In the genomic region with DNA sequence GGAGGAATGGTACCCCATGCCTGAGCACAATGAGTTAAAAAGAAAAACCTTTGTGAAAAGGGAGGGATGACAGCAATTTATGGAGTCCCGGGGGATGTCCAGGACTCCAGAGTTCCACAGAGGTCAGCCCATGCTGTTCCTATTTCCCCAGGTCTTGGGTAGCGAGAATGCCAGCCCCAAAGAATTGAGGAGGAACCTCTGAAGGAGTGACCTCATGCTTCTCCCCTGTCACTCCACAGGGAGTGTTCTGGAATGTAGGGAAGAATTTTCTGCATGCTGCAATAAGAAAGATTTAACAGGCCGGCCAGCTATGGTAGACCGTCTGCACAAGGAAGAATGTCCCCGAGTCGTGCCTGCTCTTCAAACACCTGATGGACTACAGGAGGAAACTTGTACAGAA, we compare ENCODE assay signal across 27 mouse cellular contexts.
DNase-seq lines count a peak whose midpoint lies in the region; ATAC-seq and TF ChIP-seq lines count a peak whose summit lies in the region.
"Had no signal": no experiment of that assay in that cellular context is flagged by ENCODE, and none has a peak within 500 bp of the region (broad histone marks: within the 10 kb centered on the region; RNA-seq: fewer than 3 reads in every experiment).

No protein-coding gene starts in this region.

- no peak overlapping the region for H3K4me3 ChIP-seq in kidney, embryonic 14.5 days (ENCODE audit: low read length)
- no peak overlapping the region for H3K4me3 ChIP-seq in lung, embryonic 14.5 days (ENCODE audit: low read depth, low read length)
- H3K4me3 ChIP-seq in embryonic facial prominence, embryonic 14.5 days (ENCODE audit: low read depth, low read length), result no peak overlapping the region
- H3K4me3 ChIP-seq: embryonic facial prominence, embryonic 13.5 days; forebrain, embryonic 13.5 days; hindbrain, embryonic 10.5 days; limb, embryonic 12.5 days; liver, embryonic 13.5 days; megakaryocyte, embryonic 14.5 days had no signal

- peak; percentile 73; the same call in 1 of the 2 replicates for ATAC-seq in kidney, embryonic 14.5 days (ENCODE audit: low FRiP score, low TSS enrichment)
- peak; percentile 8; the same call in 1 of the 2 replicates for ATAC-seq in lung, embryonic 14.5 days (ENCODE audit: insufficient read depth)
- peak; percentile 26; the same call in 1 of the 2 replicates for ATAC-seq in embryonic facial prominence, embryonic 14.5 days (ENCODE audit: low read depth)
- ATAC-seq: forebrain, embryonic 13.5 days; hindbrain, postnatal 0 days had no signal

- H3K4me1 ChIP-seq in kidney, embryonic 14.5 days (ENCODE audit: control insufficient read depth, insufficient read depth, low read length), result no peaks in the 10 kb centered on the region
- no peaks in the 10 kb centered on the region for H3K4me1 ChIP-seq in lung, embryonic 14.5 days (ENCODE audit: insufficient read depth)
- H3K4me1 ChIP-seq in embryonic facial prominence, embryonic 14.5 days (ENCODE audit: control insufficient read depth, insufficient read depth, low read length), result peaks cover 4% of the 10 kb centered on the region; the same call in 1 of the 2 replicates
- H3K4me1 ChIP-seq: forebrain, embryonic 13.5 days; hindbrain, embryonic 10.5 days; limb, embryonic 12.5 days; liver, embryonic 13.5 days; megakaryocyte, embryonic 14.5 days had no signal

- 29% methylated on average over 6 of the region's 6 CpGs for WGBS in kidney, embryonic 14.5 days
- WGBS in lung, embryonic 14.5 days, result 63% methylated on average over 6 of the region's 6 CpGs
- 39% methylated on average over 6 of the region's 6 CpGs for WGBS in embryonic facial prominence, embryonic 14.5 days

- H3K9ac ChIP-seq in kidney, embryonic 14.5 days (ENCODE audit: low read depth, low read length), result no peak overlapping the region
- no peak overlapping the region for H3K9ac ChIP-seq in lung, embryonic 14.5 days
- no peak overlapping the region for H3K9ac ChIP-seq in embryonic facial prominence, embryonic 14.5 days (ENCODE audit: low read depth, low read length)
- H3K9ac ChIP-seq: embryonic facial prominence, embryonic 13.5 days; forebrain, embryonic 13.5 days; limb, embryonic 12.5 days; liver, embryonic 13.5 days had no signal

- no peaks in the 10 kb centered on the region for H3K9me3 ChIP-seq in kidney, embryonic 14.5 days (ENCODE audit: control insufficient read depth, low read length)
- H3K9me3 ChIP-seq in lung, embryonic 14.5 days (ENCODE audit: low read depth, low read length), result no peaks in the 10 kb centered on the region
- H3K9me3 ChIP-seq in embryonic facial prominence, embryonic 14.5 days (ENCODE audit: control insufficient read depth, low read length), result no peaks in the 10 kb centered on the region
- H3K9me3 ChIP-seq: embryonic facial prominence, embryonic 13.5 days; forebrain, embryonic 13.5 days; hindbrain, embryonic 10.5 days; limb, embryonic 12.5 days; liver, embryonic 13.5 days had no signal

- peak; percentile 36 for DNase-seq in embryo, embryonic 10.5 days (ENCODE audit: low spot score)
- DNase-seq in embryo, embryonic 11 days, result no peak
- DNase-seq in kidney, adult 8-10 months, result no peak
- no peak for DNase-seq in lung, embryonic 14.5 days
- DNase-seq in lung, postnatal 4 days, result no peak
- DNase-seq in embryonic facial prominence, embryonic 14.5 days (ENCODE audit: low spot score), result no peak
- no peak for DNase-seq in retina, postnatal 1 day
- DNase-seq: adrenal gland, postnatal 14 days; cerebellum, adult 8-10 months; cerebellum, postnatal 36 days; gastrocnemius, postnatal 36 days; heart, postnatal 10 days; kidney, adult 9 months; layer of hippocampus, postnatal 36 days; liver, embryonic 13.5 days; lung, adult 2 months; midbrain, embryonic 14.5 days; right cerebral cortex, postnatal 25 days; thymus, postnatal 25 days had no signal

- no peaks in the 10 kb centered on the region for H3K27me3 ChIP-seq in kidney, embryonic 14.5 days (ENCODE audit: control insufficient read depth, insufficient read depth, low read length)
- no peaks in the 10 kb centered on the region for H3K27me3 ChIP-seq in lung, embryonic 14.5 days (ENCODE audit: insufficient read depth, low read length)
- no peaks in the 10 kb centered on the region for H3K27me3 ChIP-seq in embryonic facial prominence, embryonic 14.5 days (replicated peaks; ENCODE audit: control insufficient read depth, insufficient read depth, low read length)
- H3K27me3 ChIP-seq: embryonic facial prominence, embryonic 13.5 days; forebrain, embryonic 13.5 days; limb, embryonic 12.5 days; liver, embryonic 13.5 days; megakaryocyte, embryonic 14.5 days had no signal

- no peak for TF ChIP-seq CTCF in lung, embryonic 14.5 days (IDR thresholded peaks at IDR 0.05; ENCODE audit: low read depth)

- no peak overlapping the region; the same call in 1 of the 2 replicates for H3K27ac ChIP-seq in kidney, embryonic 14.5 days (ENCODE audit: low read depth, low read length)
- no peak overlapping the region for H3K27ac ChIP-seq in lung, embryonic 14.5 days (ENCODE audit: low read depth)
- no peak overlapping the region for H3K27ac ChIP-seq in embryonic facial prominence, embryonic 14.5 days (replicated peaks; ENCODE audit: low read depth, low read length)
- H3K27ac ChIP-seq: embryonic facial prominence, embryonic 13.5 days; forebrain, embryonic 13.5 days; hindbrain, embryonic 10.5 days; hindbrain, postnatal 0 days; limb, embryonic 12.5 days; liver, embryonic 13.5 days had no signal

- no peak overlapping the region for H3K4me2 ChIP-seq in kidney, embryonic 14.5 days (replicated peaks; ENCODE audit: low read depth, low read length)
- no peak overlapping the region for H3K4me2 ChIP-seq in lung, embryonic 14.5 days
- no peak overlapping the region for H3K4me2 ChIP-seq in embryonic facial prominence, embryonic 14.5 days (ENCODE audit: low read depth, low read length)
- H3K4me2 ChIP-seq: embryonic facial prominence, embryonic 13.5 days; forebrain, embryonic 13.5 days; heart, embryonic 11.5 days; limb, embryonic 12.5 days; liver, embryonic 13.5 days had no signal

- H3K36me3 ChIP-seq in kidney, embryonic 14.5 days (ENCODE audit: control insufficient read depth, insufficient read depth, low read length), result peaks cover 5% of the 10 kb centered on the region; the same call in 1 of the 2 replicates
- H3K36me3 ChIP-seq in lung, embryonic 14.5 days (ENCODE audit: insufficient read depth), result peaks cover 31% of the 10 kb centered on the region; the same call in 1 of the 2 replicates
- peaks cover 45% of the 10 kb centered on the region for H3K36me3 ChIP-seq in embryonic facial prominence, embryonic 14.5 days (ENCODE audit: control insufficient read depth, insufficient read depth, low read length)
- H3K36me3 ChIP-seq: liver, embryonic 13.5 days had no signal

Comparison
In these comparisons a context has a peak if more than half of its experiments do, and no peak if none do; other contexts are left out.
1. ATAC-seq: peak in every context shown above with its lines; median percentile 73 in kidney, embryonic 14.5 days; 26 in embryonic facial prominence, embryonic 14.5 days; 8 in lung, embryonic 14.5 days.